Mouse (Mus musculus): ENCODE data around the gene Abca12. TPM values are rescaled to one million over a fixed set of nuclear protein-coding genes. Genes with fewer than 3 reads are reported as not detected.

The Abca12 gene
- 0.07 and 0.10 TPM in 2 replicates for polyA plus RNA-seq (2014; fragmentation: Nextera tagmentation; extraction: Ambion mirVana)

GRCm38 (mm10) chr1:71414810-71415209, at the start of gene Abca12:
Abca12 (minus strand) TSS chr1:71414910.
- Histone ChIP-seq H3K4me1 (ENCODE audit: control insufficient read depth, insufficient read depth, low read length) (no peaks in the 10 kb centered on the region), H3K4me3 (ENCODE audit: low read depth, low read length) (no peak within 1 kb of the TSS), H3K27ac (ENCODE audit: low read depth, low read length) (no peak within 1 kb of the TSS), H3K27me3 (ENCODE audit: control insufficient read depth, insufficient read depth, low read length) (no peaks in the 10 kb centered on the region), H3K9ac (replicated peaks; ENCODE audit: low read depth, low read length) (no peak within 1 kb of the TSS), H3K36me3 (ENCODE audit: control insufficient read depth, insufficient read depth, low read length) (no peaks in the 10 kb centered on the region), H3K9me3 (ENCODE audit: control insufficient read depth, low read length) (no peaks in the 10 kb centered on the region), H3K4me2 (ENCODE audit: low read depth, low read length) (no peak within 1 kb of the TSS)
- ATAC-seq (ENCODE audit: low read depth): no peak
- 88% methylated on average over 7 of the region's 7 CpGs for WGBS

- 85% methylated on average over 3 of the region's 3 CpGs for WGBS
- H3K4me2 ChIP-seq (ENCODE audit: low read depth, low read length): no peak overlapping the region
- H3K36me3 ChIP-seq (ENCODE audit: control insufficient read depth, insufficient read depth, low read length): no peaks in the 10 kb centered on the region
- ATAC-seq (ENCODE audit: low read depth): no peak
- H3K4me1 ChIP-seq (ENCODE audit: control insufficient read depth, insufficient read depth, low read length): no peaks in the 10 kb centered on the region
- H3K9me3 ChIP-seq (ENCODE audit: control insufficient read depth, low read length): no peaks in the 10 kb centered on the region
- no peak overlapping the region for H3K4me3 ChIP-seq (ENCODE audit: low read depth, low read length)
- H3K27me3 ChIP-seq (ENCODE audit: control insufficient read depth, insufficient read depth, low read length): no peaks in the 10 kb centered on the region
- no peak overlapping the region for H3K27ac ChIP-seq (ENCODE audit: low read depth, low read length)
- no peak overlapping the region for H3K9ac ChIP-seq (replicated peaks; ENCODE audit: low read depth, low read length)
These were observed 43.3 kb upstream of the Abca12 start for GRCm38 (mm10) chr1:71457961-71458360.

DNA sequence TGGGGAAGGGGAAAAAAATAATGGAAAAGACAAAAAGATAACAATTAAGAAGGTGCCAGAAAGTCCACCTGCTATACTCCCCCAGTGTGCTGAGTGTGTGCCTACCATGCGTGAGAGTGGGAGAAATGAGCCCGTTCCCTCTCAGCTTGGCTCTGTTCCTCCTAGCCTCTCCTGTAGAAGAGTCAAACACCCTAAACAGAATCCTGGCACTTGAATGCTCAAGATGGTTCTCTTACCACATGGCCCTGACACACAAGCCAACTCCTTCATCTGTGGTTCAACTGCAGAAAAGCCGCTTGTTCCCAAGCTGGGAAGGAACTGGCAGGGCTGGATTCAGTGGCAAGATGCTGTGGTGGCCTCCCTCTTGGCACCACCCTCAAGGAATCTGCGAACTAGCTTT, 32.7 kb upstream of the Abca12 start:
- 85% methylated on average over 4 of the region's 4 CpGs for WGBS

GRCm38 (mm10) chr1:71421741-71422333, 7.1 kb upstream of the Abca12 start:
- no peaks in the 10 kb centered on the region for H3K27me3 ChIP-seq (ENCODE audit: control insufficient read depth, insufficient read depth, low read length)
- ATAC-seq (ENCODE audit: low read depth): no peak
- 44% methylated on average over 12 of the region's 13 CpGs for WGBS
- no peak overlapping the region for H3K9ac ChIP-seq (replicated peaks; ENCODE audit: low read depth, low read length)
- H3K9me3 ChIP-seq (ENCODE audit: control insufficient read depth, low read length): no peaks in the 10 kb centered on the region
- H3K4me1 ChIP-seq (ENCODE audit: control insufficient read depth, insufficient read depth, low read length): no peaks in the 10 kb centered on the region
- H3K36me3 ChIP-seq (ENCODE audit: control insufficient read depth, insufficient read depth, low read length): no peaks in the 10 kb centered on the region
- H3K27ac ChIP-seq (ENCODE audit: low read depth, low read length): no peak overlapping the region
- no peak overlapping the region for H3K4me2 ChIP-seq (ENCODE audit: low read depth, low read length)
- H3K4me3 ChIP-seq (ENCODE audit: low read depth, low read length): no peak overlapping the region

More for the DNA sequence above, 32.7 kb upstream of the Abca12 start:
- no peaks in the 10 kb centered on the region for H3K9me3 ChIP-seq (ENCODE audit: control insufficient read depth, low read length)
- H3K36me3 ChIP-seq (ENCODE audit: control insufficient read depth, insufficient read depth, low read length): no peaks in the 10 kb centered on the region
- H3K27me3 ChIP-seq (ENCODE audit: control insufficient read depth, insufficient read depth, low read length): no peaks in the 10 kb centered on the region
- no peak overlapping the region for H3K4me2 ChIP-seq (ENCODE audit: low read depth, low read length)
- H3K4me1 ChIP-seq (ENCODE audit: control insufficient read depth, insufficient read depth, low read length): no peaks in the 10 kb centered on the region
- no peak overlapping the region for H3K27ac ChIP-seq (ENCODE audit: low read depth, low read length)
- ATAC-seq (ENCODE audit: low read depth): no peak
- H3K9ac ChIP-seq (replicated peaks; ENCODE audit: low read depth, low read length): no peak overlapping the region
- no peak overlapping the region for H3K4me3 ChIP-seq (ENCODE audit: low read depth, low read length)

GRCm38 (mm10) chr1:71418467-71418866, 3.8 kb upstream of the Abca12 start:
- 90% methylated on average over 5 of the region's 5 CpGs for WGBS
- H3K27me3 ChIP-seq (ENCODE audit: control insufficient read depth, insufficient read depth, low read length): no peaks in the 10 kb centered on the region
- H3K4me3 ChIP-seq (ENCODE audit: low read depth, low read length): no peak overlapping the region
- H3K27ac ChIP-seq (ENCODE audit: low read depth, low read length): no peak overlapping the region
- no peaks in the 10 kb centered on the region for H3K9me3 ChIP-seq (ENCODE audit: control insufficient read depth, low read length)
- no peak for ATAC-seq (ENCODE audit: low read depth)
- H3K4me1 ChIP-seq (ENCODE audit: control insufficient read depth, insufficient read depth, low read length): no peaks in the 10 kb centered on the region
- no peak overlapping the region for H3K4me2 ChIP-seq (ENCODE audit: low read depth, low read length)
- no peaks in the 10 kb centered on the region for H3K36me3 ChIP-seq (ENCODE audit: control insufficient read depth, insufficient read depth, low read length)
- H3K9ac ChIP-seq (replicated peaks; ENCODE audit: low read depth, low read length): no peak overlapping the region

- Histone ChIP-seq H3K4me1 (ENCODE audit: control insufficient read depth, insufficient read depth, low read length) (no peaks in the 10 kb centered on the region), H3K36me3 (ENCODE audit: control insufficient read depth, insufficient read depth, low read length) (no peaks in the 10 kb centered on the region), H3K27ac (ENCODE audit: low read depth, low read length) (no peak overlapping the region), H3K4me3 (ENCODE audit: low read depth, low read length) (no peak overlapping the region), H3K27me3 (ENCODE audit: control insufficient read depth, insufficient read depth, low read length) (no peaks in the 10 kb centered on the region), H3K9ac (replicated peaks; ENCODE audit: low read depth, low read length) (no peak overlapping the region), H3K4me2 (ENCODE audit: low read depth, low read length) (no peak overlapping the region), H3K9me3 (ENCODE audit: control insufficient read depth, low read length) (no peaks in the 10 kb centered on the region)
- no peak for ATAC-seq (ENCODE audit: low read depth)
- 64% methylated on average over 5 of the region's 5 CpGs for WGBS
These were observed 3.2 kb upstream of the Abca12 start for GRCm38 (mm10) chr1:71417951-71418350.

GRCm38 (mm10) chr1:71414084-71414483, 626 bp downstream of the Abca12 start:
- ATAC-seq (ENCODE audit: low read depth): no peak
- WGBS: 68% methylated on average over 5 of the region's 6 CpGs
- no peak overlapping the region for H3K9ac ChIP-seq (replicated peaks; ENCODE audit: low read depth, low read length)

GRCm38 (mm10) chr1:71413114-71413513, 1.6 kb downstream of the Abca12 start:
- no peak overlapping the region for H3K27ac ChIP-seq (ENCODE audit: low read depth, low read length)
- H3K4me1 ChIP-seq (ENCODE audit: control insufficient read depth, insufficient read depth, low read length): no peaks in the 10 kb centered on the region
- ATAC-seq (ENCODE audit: low read depth): no peak
- H3K36me3 ChIP-seq (ENCODE audit: control insufficient read depth, insufficient read depth, low read length): no peaks in the 10 kb centered on the region
- no peak overlapping the region for H3K4me3 ChIP-seq (ENCODE audit: low read depth, low read length)
- 92% methylated on average over 11 of the region's 11 CpGs for WGBS
- H3K9me3 ChIP-seq (ENCODE audit: control insufficient read depth, low read length): no peaks in the 10 kb centered on the region
- H3K9ac ChIP-seq (replicated peaks; ENCODE audit: low read depth, low read length): no peak overlapping the region
- H3K4me2 ChIP-seq (ENCODE audit: low read depth, low read length): no peak overlapping the region
- no peaks in the 10 kb centered on the region for H3K27me3 ChIP-seq (ENCODE audit: control insufficient read depth, insufficient read depth, low read length)

More at GRCm38 (mm10) chr1:71414084-71414483, 626 bp downstream of the Abca12 start:
- Histone ChIP-seq H3K9me3 (ENCODE audit: control insufficient read depth, low read length) (no peaks in the 10 kb centered on the region), H3K27ac (ENCODE audit: low read depth, low read length) (no peak overlapping the region), H3K4me2 (ENCODE audit: low read depth, low read length) (no peak overlapping the region), H3K4me3 (ENCODE audit: low read depth, low read length) (no peak overlapping the region), H3K36me3 (ENCODE audit: control insufficient read depth, insufficient read depth, low read length) (no peaks in the 10 kb centered on the region), H3K27me3 (ENCODE audit: control insufficient read depth, insufficient read depth, low read length) (no peaks in the 10 kb centered on the region), H3K4me1 (ENCODE audit: control insufficient read depth, insufficient read depth, low read length) (no peaks in the 10 kb centered on the region)

DNA sequence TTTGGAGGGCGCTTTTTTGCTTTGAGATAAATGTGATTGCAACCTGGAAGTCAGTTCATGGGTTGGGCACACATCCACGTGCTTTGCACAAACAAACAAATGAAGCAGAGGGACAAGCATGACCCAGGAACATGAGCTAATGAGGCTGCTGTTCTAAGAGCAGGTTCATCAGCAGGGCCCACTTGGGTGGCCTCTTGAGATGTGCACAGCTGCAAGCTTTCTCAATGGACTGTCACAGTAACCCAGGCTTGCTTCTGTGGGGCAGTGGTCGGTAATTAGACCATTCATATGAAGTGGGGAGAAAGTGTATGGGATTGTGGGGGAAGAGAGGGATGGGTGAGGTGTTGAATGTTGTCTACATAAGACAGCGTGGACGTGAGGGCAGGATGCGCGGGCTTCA, 7.0 kb downstream of the Abca12 start:
- no peaks in the 10 kb centered on the region for H3K27me3 ChIP-seq (ENCODE audit: control insufficient read depth, insufficient read depth, low read length)
- H3K36me3 ChIP-seq (ENCODE audit: control insufficient read depth, insufficient read depth, low read length): no peaks in the 10 kb centered on the region
- H3K27ac ChIP-seq (ENCODE audit: low read depth, low read length): no peak overlapping the region
- WGBS: 78% methylated on average over 7 of the region's 7 CpGs
- no peak overlapping the region for H3K4me3 ChIP-seq (ENCODE audit: low read depth, low read length)
- no peaks in the 10 kb centered on the region for H3K9me3 ChIP-seq (ENCODE audit: control insufficient read depth, low read length)
- ATAC-seq (ENCODE audit: low read depth): no peak
- no peak overlapping the region for H3K4me2 ChIP-seq (ENCODE audit: low read depth, low read length)
- H3K9ac ChIP-seq (replicated peaks; ENCODE audit: low read depth, low read length): no peak overlapping the region
- H3K4me1 ChIP-seq (ENCODE audit: control insufficient read depth, insufficient read depth, low read length): no peaks in the 10 kb centered on the region

Measured in neural tube, embryonic 14.5 days (tissue).